Mouse (Mus musculus) MEL (cell line): ENCODE data around the gene Ntng1.

ENCODE experiments used
- CTCF ChIP-seq, 3 experiments: IDR thresholded peaks in 2 of 3; conservative IDR thresholded peaks in 1 of 3; 2 replicates each; pipeline ENCODE4 v1.5.1; 2011 to 2012; ENCODE audit warnings: low read length in 3 of 3, low read depth in 2 of 3, mild to moderate bottlenecking in 2 of 3, improper control_type of control experiment in 1 of 3, inconsistent platforms in 1 of 3, mixed read lengths in 1 of 3, moderate library complexity in 1 of 3; ENCODE audit not compliant: control insufficient read depth in 1 of 3, insufficient read depth in 1 of 3, poor library complexity in 1 of 3, severe bottlenecking in 1 of 3
- EP300 ChIP-seq, 2 experiments: IDR thresholded peaks; 2 replicates each; pipeline ENCODE4 v1.6.1; 2011; ENCODE audit warnings: improper control_type of control experiment in 2 of 2, low read length in 2 of 2, low read depth in 1 of 2, mild to moderate bottlenecking in 1 of 2
- MAFK ChIP-seq: IDR thresholded peaks from 2 replicates; pipeline ENCODE4 v1.6.1; 2011; ENCODE audit warnings: low read depth, mild to moderate bottlenecking, low read length, improper control_type of control experiment, borderline replicate concordance
- MYC ChIP-seq: IDR thresholded peaks from 2 replicates; pipeline ENCODE4 v1.6.1; 2011; ENCODE audit warnings: low read depth, mild to moderate bottlenecking, low read length, improper control_type of control experiment, moderate library complexity
- POLR2A ChIP-seq, 2 experiments: IDR thresholded peaks; 2 replicates each; pipeline ENCODE4 v1.6.1; 2011 to 2012; ENCODE audit warnings: low read length in 2 of 2, mild to moderate bottlenecking in 2 of 2, control low read depth in 1 of 2, improper control_type of control experiment in 1 of 2, low read depth in 1 of 2, moderate library complexity in 1 of 2; ENCODE audit not compliant: control insufficient read depth in 1 of 2, insufficient read depth in 1 of 2, poor library complexity in 1 of 2
- POLR2AphosphoS2 ChIP-seq: IDR thresholded peaks from 2 replicates; pipeline ENCODE4 v1.6.1; 2011; ENCODE audit warnings: low read length, improper control_type of control experiment
- POLR2AphosphoS5 ChIP-seq: IDR thresholded peaks from 2 replicates; pipeline ENCODE4 v1.6.1; 2012; ENCODE audit warnings: low read depth, borderline replicate concordance, mild to moderate bottlenecking, inconsistent platforms, low read length, moderate library complexity, mixed read lengths
- RAD21 ChIP-seq: IDR thresholded peaks from 2 replicates; pipeline ENCODE4 v1.6.1; 2011; ENCODE audit warnings: mild to moderate bottlenecking, low read depth, low read length, improper control_type of control experiment
- RCOR1 ChIP-seq: IDR thresholded peaks from 2 replicates; pipeline ENCODE4 v1.6.1; 2012; ENCODE audit warnings: low read depth, mild to moderate bottlenecking, inconsistent platforms, low read length, improper control_type of control experiment
- USF1 ChIP-seq: IDR thresholded peaks from 2 replicates; pipeline ENCODE4 v1.6.1; 2014; ENCODE audit warnings: low read depth, mild to moderate bottlenecking, inconsistent platforms, low read length, improper control_type of control experiment, moderate library complexity

DNA sequence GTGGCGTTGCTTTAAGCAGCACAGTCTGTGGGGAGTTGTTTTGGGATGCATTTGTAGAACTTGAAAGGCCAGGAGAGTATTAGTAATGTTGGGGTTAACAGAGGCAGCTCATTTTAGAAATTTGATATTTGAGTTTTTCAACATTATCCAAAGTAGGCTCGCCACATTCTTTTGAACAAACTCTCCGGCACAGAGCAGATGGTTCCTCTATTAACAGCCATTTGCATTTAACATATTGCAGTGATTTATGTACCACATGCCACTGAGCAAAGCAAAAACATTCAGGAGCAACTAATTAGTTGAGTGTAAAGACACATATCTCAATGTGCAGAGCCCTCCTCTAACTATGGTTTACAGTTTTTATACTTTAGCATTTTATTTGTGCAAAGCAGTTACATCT, 224.8 kb downstream of the Ntng1 start:
- TF ChIP-seq CTCF (IDR thresholded peaks at IDR 0.05 in 2 of 3, conservative IDR thresholded peaks at IDR 0.05 in 1 of 3; ENCODE audit: control insufficient read depth in 1 of 3, insufficient read depth in 1 of 3, low read depth in 2 of 3, low read length in 3 of 3, poor library complexity in 1 of 3, severe bottlenecking in 1 of 3) (no peak), MYC (no peak), POLR2AphosphoS2 (no peak), POLR2A (IDR thresholded peaks at IDR 0.05; ENCODE audit: control insufficient read depth in 1 of 2, insufficient read depth in 1 of 2, low read depth in 1 of 2, low read length in 2 of 2, poor library complexity in 1 of 2) (no peak), POLR2AphosphoS5 (no peak), RCOR1 (no peak), RAD21 (no peak), EP300 (IDR thresholded peaks at IDR 0.05; ENCODE audit: low read depth in 1 of 2, low read length in 2 of 2) (no peak), MAFK (no peak), USF1 (no peak)
